Comparison of ENCODE assay signal across 8 mouse cellular contexts in the genomic region with DNA sequence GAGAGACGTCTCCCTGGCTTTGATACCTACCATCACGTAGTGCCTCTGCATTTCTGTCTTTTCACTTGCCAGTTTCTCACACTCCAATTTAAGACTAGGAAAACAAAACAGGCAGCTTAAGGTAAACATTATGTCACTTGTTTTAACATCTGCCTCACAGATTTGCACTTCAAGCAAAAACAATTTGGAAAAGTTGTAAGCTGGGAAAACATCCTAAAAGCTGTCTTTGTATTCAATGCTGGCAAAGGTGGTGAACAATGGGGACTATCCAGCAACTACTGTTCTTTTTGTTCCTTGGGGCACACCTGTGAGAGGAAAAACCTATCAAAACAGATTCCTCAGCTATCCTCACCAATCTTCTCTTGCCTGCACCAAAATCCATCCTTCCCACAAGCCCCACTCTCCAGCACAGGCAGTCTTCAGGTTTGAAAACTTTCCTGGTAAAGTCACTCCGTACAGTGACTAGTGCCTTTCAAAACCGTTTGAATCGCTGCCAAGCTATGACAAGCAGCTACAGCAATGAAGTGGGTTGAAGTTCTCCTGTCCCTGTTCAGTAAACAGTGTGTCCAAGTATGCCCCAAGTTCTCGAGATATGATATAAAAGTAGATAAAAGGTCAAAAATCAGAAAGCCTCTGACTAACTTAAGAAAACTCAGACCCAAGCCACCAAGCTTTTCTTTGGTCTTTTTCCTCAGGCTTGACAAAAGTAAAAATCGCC. TPM values are rescaled to one million over a fixed set of nuclear protein-coding genes. Genes with fewer than 3 reads are reported as not detected.
DNase-seq lines count a peak whose midpoint lies in the region; ATAC-seq and TF ChIP-seq lines count a peak whose summit lies in the region.

No protein-coding gene starts in this region.

- TF ChIP-seq POLR2A in thymus, adult 2 months (IDR thresholded peaks at IDR 0.05; ENCODE audit: control insufficient read depth, extremely low read depth, insufficient read depth, low read length, poor library complexity) = no peak

- no peaks in the 10 kb centered on the region for H3K9me3 ChIP-seq in forebrain, embryonic 13.5 days (replicated peaks)
- H3K9me3 ChIP-seq in liver, embryonic 12.5 days (replicated peaks) = no peaks in the 10 kb centered on the region
- H3K9me3 ChIP-seq in neural tube, embryonic 14.5 days (ENCODE audit: control insufficient read depth, low read length) = no peaks in the 10 kb centered on the region

- H3K9ac ChIP-seq in forebrain, embryonic 13.5 days = peak overlapping the region; percentile 93
- H3K9ac ChIP-seq in liver, embryonic 12.5 days = peak overlapping the region; percentile 81; the same call in 1 of the 2 replicates
- H3K9ac ChIP-seq in neural tube, embryonic 14.5 days (replicated peaks; ENCODE audit: low read depth, low read length) = peak overlapping the region; percentile 88

- no peak for ATAC-seq in forebrain, embryonic 13.5 days
- ATAC-seq in liver, embryonic 12.5 days = no peak
- ATAC-seq in neural tube, embryonic 14.5 days (ENCODE audit: low read depth) = no peak

- peaks cover 63% of the 10 kb centered on the region for H3K4me1 ChIP-seq in forebrain, embryonic 13.5 days
- H3K4me1 ChIP-seq in liver, embryonic 12.5 days = peaks cover 68% of the 10 kb centered on the region
- peaks cover 21% of the 10 kb centered on the region for H3K4me1 ChIP-seq in neural tube, embryonic 14.5 days (ENCODE audit: control insufficient read depth, insufficient read depth, low read length)
- H3K4me1 ChIP-seq in thymus, adult 2 months (replicated peaks; ENCODE audit: control insufficient read depth, insufficient read depth, low read length) = peaks cover 9% of the 10 kb centered on the region

- DNase-seq in gastrocnemius, postnatal 10 days = peak; percentile 15
- DNase-seq in gastrocnemius, postnatal 4 days (ENCODE audit: low spot score in 2 of 2) = no peak
- peak; percentile 79 for DNase-seq in adrenal gland, adult 2 months
- DNase-seq in induced T-regulatory cell, adult 2 months (ENCODE audit: low read depth) = peak; percentile 6
- no peak for DNase-seq in thymus, adult 2 months

- TF ChIP-seq CTCF in thymus, adult 2 months (IDR thresholded peaks at IDR 0.05; ENCODE audit: borderline replicate concordance, control insufficient read depth, extremely low read depth, insufficient read depth, low read length, poor library complexity) = no peak

- peak overlapping the region; percentile 81 for H3K4me3 ChIP-seq in forebrain, embryonic 13.5 days
- H3K4me3 ChIP-seq in liver, embryonic 12.5 days = peak overlapping the region; percentile 79
- H3K4me3 ChIP-seq in neural tube, embryonic 14.5 days (ENCODE audit: low read depth, low read length) = peak overlapping the region; percentile 85
- no peak overlapping the region for H3K4me3 ChIP-seq in thymus, adult 2 months (ENCODE audit: control insufficient read depth, insufficient read depth, low read length)

- H3K36me3 ChIP-seq in forebrain, embryonic 13.5 days (ENCODE audit: poor library complexity, severe bottlenecking) = peaks cover 10% of the 10 kb centered on the region; the same call in 1 of the 2 replicates
- H3K36me3 ChIP-seq in liver, embryonic 12.5 days = peaks cover 19% of the 10 kb centered on the region
- H3K36me3 ChIP-seq in neural tube, embryonic 14.5 days (ENCODE audit: control insufficient read depth, insufficient read depth, low read length) = no peaks in the 10 kb centered on the region
- H3K36me3 ChIP-seq in thymus, adult 2 months (ENCODE audit: control insufficient read depth, insufficient read depth, low read length) = no peaks in the 10 kb centered on the region

- peak overlapping the region; percentile 63 for H3K4me2 ChIP-seq in forebrain, embryonic 13.5 days
- H3K4me2 ChIP-seq in liver, embryonic 12.5 days = peak overlapping the region; percentile 98
- H3K4me2 ChIP-seq in neural tube, embryonic 14.5 days (ENCODE audit: low read depth, low read length) = peak overlapping the region; percentile 78

- peaks cover 4% of the 10 kb centered on the region; the same call in 1 of the 2 replicates for H3K27me3 ChIP-seq in forebrain, embryonic 13.5 days
- peaks cover 12% of the 10 kb centered on the region; the same call in 1 of the 2 replicates for H3K27me3 ChIP-seq in liver, embryonic 12.5 days (replicated peaks)
- no peaks in the 10 kb centered on the region for H3K27me3 ChIP-seq in neural tube, embryonic 14.5 days (ENCODE audit: control insufficient read depth, insufficient read depth, low read length)
- 0 out of 2 replicates have a peak, but pooled peaks cover 3% of the 10 kb centered on the region for H3K27me3 ChIP-seq in thymus, adult 2 months (ENCODE audit: control insufficient read depth, insufficient read depth, low read length)

- 10% methylated on average over 7 of the region's 7 CpGs for WGBS in forebrain, embryonic 13.5 days
- 61% methylated on average over 7 of the region's 7 CpGs for WGBS in liver, embryonic 12.5 days (ENCODE audit: insufficient replicate concordance)
- 13% methylated on average over 7 of the region's 7 CpGs for WGBS in neural tube, embryonic 14.5 days
- 58% methylated on average over 7 of the region's 7 CpGs for WGBS in thymus, adult 2 months

- peak overlapping the region; percentile 93; the same call in 1 of the 2 replicates for H3K27ac ChIP-seq in forebrain, embryonic 13.5 days
- H3K27ac ChIP-seq in liver, embryonic 12.5 days = no peak overlapping the region
- no peak overlapping the region for H3K27ac ChIP-seq in neural tube, embryonic 14.5 days (ENCODE audit: low read depth, low read length)
- H3K27ac ChIP-seq in thymus, adult 2 months (ENCODE audit: control insufficient read depth, insufficient read depth, low read length) = no peak overlapping the region

RNA-seq across cellular contexts. Expression of a gene that starts 2.7 kb away (rescaled TPM):
- total RNA-seq in gastrocnemius, postnatal 10 days (2021) = 10 to 100 TPM; 27.2 to 27.4 TPM
- 10 to 100 TPM; 36.9 to 42.4 TPM for total RNA-seq in gastrocnemius, postnatal 4 days (2021)
- total RNA-seq in adrenal gland, adult 2 months (2021) = 10 to 100 TPM; 35.1 to 37.2 TPM
- 38.2 and 50.3 TPM in 2 replicates for polyA plus RNA-seq in adrenal gland, adult 2 months (2012; rRNA removed)
- 37.5 and 41.4 TPM in 2 replicates for polyA plus RNA-seq in forebrain, embryonic 13.5 days (2015; fragmentation: Nextera tagmentation; extraction: Ambion mirVana)
- polyA plus RNA-seq in liver, embryonic 12.5 days (2016; fragmentation: Nextera tagmentation; extraction: Ambion mirVana) = 15.1 and 15.4 TPM in 2 replicates
- polyA plus RNA-seq in neural tube, embryonic 14.5 days (2014; fragmentation: Nextera tagmentation; extraction: Ambion mirVana) = 29.8 and 35.1 TPM in 2 replicates
- 18.5 and 20.8 TPM in 2 replicates for polyA plus RNA-seq in thymus, adult 2 months (2012; rRNA removed)

Comparison
In these comparisons a context has a peak if more than half of its experiments do, and no peak if none do; other contexts are left out.
1. DNase-seq: peak in gastrocnemius, postnatal 10 days (single experiment), adrenal gland, adult 2 months (single experiment) and induced T-regulatory cell, adult 2 months (single experiment); none in gastrocnemius, postnatal 4 days (0 of 2) and thymus, adult 2 months (single experiment).
2. Peak in every context shown above with its lines, with median percentiles within 50 percentile points of each other: H3K4me2 ChIP-seq and H3K9ac ChIP-seq.